Mouse (Mus musculus): ENCODE measurements at regions not wholly inside any gene's neighbourhood (a gene's known extent, or its start where the extent isn't known, plus 50 kb on each side); places are given as distances from the start of the nearest gene placed in this dataset.

- H3K9me3 ChIP-seq, result no peaks in the 10 kb centered on the region
- no peak overlapping the region for H3K9ac ChIP-seq
- ATAC-seq (ENCODE audit: insufficient read depth, low FRiP score, low read depth), result no peak
- no peaks in the 10 kb centered on the region for H3K36me3 ChIP-seq
- H3K27me3 ChIP-seq (replicated peaks), result no peaks in the 10 kb centered on the region
- no peak overlapping the region for H3K4me2 ChIP-seq
- H3K27ac ChIP-seq, result no peak overlapping the region
- no peak overlapping the region for H3K4me3 ChIP-seq (replicated peaks)
- WGBS, result 52% methylated on average over 3 of the region's 3 CpGs
- H3K4me1 ChIP-seq, result no peaks in the 10 kb centered on the region
Observed at GRCm38 (mm10) chr1:57218616-57219015, 158.8 kb upstream of the 1700066M21Rik start.

- Histone ChIP-seq H3K27ac (no peak overlapping the region), H3K4me2 (no peak overlapping the region), H3K4me1 (no peaks in the 10 kb centered on the region), H3K9ac (no peak overlapping the region), H3K36me3 (no peaks in the 10 kb centered on the region), H3K27me3 (replicated peaks) (no peaks in the 10 kb centered on the region), H3K9me3 (no peaks in the 10 kb centered on the region), H3K4me3 (replicated peaks) (no peak overlapping the region)
- WGBS, result 69% methylated on average over 10 of the region's 10 CpGs
- ATAC-seq (ENCODE audit: insufficient read depth, low FRiP score, low read depth), result no peak
Observed at GRCm38 (mm10) chr1:57224425-57225104, 152.9 kb upstream of the 1700066M21Rik start.

- no peaks in the 10 kb centered on the region for H3K36me3 ChIP-seq
- no peak overlapping the region for H3K4me2 ChIP-seq
- WGBS, result 82% methylated on average over 6 of the region's 6 CpGs
- H3K9me3 ChIP-seq, result no peaks in the 10 kb centered on the region
- no peaks in the 10 kb centered on the region for H3K27me3 ChIP-seq (replicated peaks)
- no peaks in the 10 kb centered on the region for H3K4me1 ChIP-seq
- no peak for ATAC-seq (ENCODE audit: insufficient read depth, low FRiP score, low read depth)
- no peak overlapping the region for H3K27ac ChIP-seq
- H3K4me3 ChIP-seq (replicated peaks), result no peak overlapping the region
- H3K9ac ChIP-seq, result no peak overlapping the region
Observed at GRCm38 (mm10) chr1:57243607-57244408, 133.6 kb upstream of the 1700066M21Rik start.

GRCm38 (mm10) chr1:57259626-57260025 lies 117.8 kb upstream of the 1700066M21Rik start:
- no peak overlapping the region for H3K27ac ChIP-seq
- ATAC-seq (ENCODE audit: insufficient read depth, low FRiP score, low read depth), result no peak
- WGBS, result 68% methylated on average over 7 of the region's 7 CpGs
- H3K4me2 ChIP-seq, result no peak overlapping the region
- no peak overlapping the region for H3K9ac ChIP-seq
- H3K4me1 ChIP-seq, result no peaks in the 10 kb centered on the region
- H3K4me3 ChIP-seq (replicated peaks), result no peak overlapping the region
- H3K27me3 ChIP-seq (replicated peaks), result no peaks in the 10 kb centered on the region
- no peaks in the 10 kb centered on the region for H3K9me3 ChIP-seq
- no peaks in the 10 kb centered on the region for H3K36me3 ChIP-seq

GRCm38 (mm10) chr1:57265012-57265760 lies 112.2 kb upstream of the 1700066M21Rik start:
- no peaks in the 10 kb centered on the region for H3K27me3 ChIP-seq (replicated peaks)
- no peaks in the 10 kb centered on the region for H3K36me3 ChIP-seq
- 27% methylated on average over 12 of the region's 12 CpGs for WGBS
- no peak overlapping the region for H3K9ac ChIP-seq
- no peak overlapping the region for H3K4me2 ChIP-seq
- H3K27ac ChIP-seq, result no peak overlapping the region
- no peaks in the 10 kb centered on the region for H3K4me1 ChIP-seq
- no peaks in the 10 kb centered on the region for H3K9me3 ChIP-seq
- no peak overlapping the region for H3K4me3 ChIP-seq (replicated peaks)
- no peak for ATAC-seq (ENCODE audit: insufficient read depth, low FRiP score, low read depth)

- H3K9ac ChIP-seq, result no peak overlapping the region
- no peaks in the 10 kb centered on the region for H3K4me1 ChIP-seq
- H3K36me3 ChIP-seq, result no peaks in the 10 kb centered on the region
- no peaks in the 10 kb centered on the region for H3K27me3 ChIP-seq (replicated peaks)
- no peak overlapping the region for H3K27ac ChIP-seq
- H3K4me3 ChIP-seq (replicated peaks), result no peak overlapping the region
- ATAC-seq (ENCODE audit: insufficient read depth, low FRiP score, low read depth), result peak; percentile 43; the same call in 1 of the 2 replicates
- 43% methylated on average over 4 of the region's 4 CpGs for WGBS
- H3K4me2 ChIP-seq, result no peak overlapping the region
- no peaks in the 10 kb centered on the region for H3K9me3 ChIP-seq
Observed at GRCm38 (mm10) chr1:57266695-57267094, 110.7 kb upstream of the 1700066M21Rik start.

GRCm38 (mm10) chr1:57267851-57268250 lies 109.6 kb upstream of the 1700066M21Rik start:
- H3K9me3 ChIP-seq, result no peaks in the 10 kb centered on the region
- H3K9ac ChIP-seq, result no peak overlapping the region
- 19% methylated on average over 2 of the region's 2 CpGs for WGBS
- H3K4me3 ChIP-seq (replicated peaks), result no peak overlapping the region
- H3K4me1 ChIP-seq, result no peaks in the 10 kb centered on the region
- no peak overlapping the region for H3K27ac ChIP-seq
- no peak overlapping the region for H3K4me2 ChIP-seq
- no peaks in the 10 kb centered on the region for H3K27me3 ChIP-seq (replicated peaks)
- H3K36me3 ChIP-seq, result no peaks in the 10 kb centered on the region
- no peak for ATAC-seq (ENCODE audit: insufficient read depth, low FRiP score, low read depth)

GRCm38 (mm10) chr1:57269679-57270354 lies 107.6 kb upstream of the 1700066M21Rik start:
- 53% methylated on average over 13 of the region's 13 CpGs for WGBS
- Histone ChIP-seq H3K27ac (no peak overlapping the region), H3K9me3 (no peaks in the 10 kb centered on the region), H3K9ac (no peak overlapping the region), H3K4me2 (no peak overlapping the region), H3K36me3 (no peaks in the 10 kb centered on the region), H3K4me1 (no peaks in the 10 kb centered on the region), H3K27me3 (replicated peaks) (no peaks in the 10 kb centered on the region), H3K4me3 (replicated peaks) (no peak overlapping the region)
- peak; percentile 53; the same call in 1 of the 2 replicates for ATAC-seq (ENCODE audit: insufficient read depth, low FRiP score, low read depth)

- H3K9me3 ChIP-seq, result no peaks in the 10 kb centered on the region
- no peaks in the 10 kb centered on the region for H3K27me3 ChIP-seq (replicated peaks)
- 45% methylated on average over 5 of the region's 5 CpGs for WGBS
- no peak overlapping the region for H3K4me3 ChIP-seq (replicated peaks)
- H3K27ac ChIP-seq, result no peak overlapping the region
- H3K36me3 ChIP-seq, result no peaks in the 10 kb centered on the region
- H3K4me1 ChIP-seq, result no peaks in the 10 kb centered on the region
- H3K4me2 ChIP-seq, result no peak overlapping the region
- ATAC-seq (ENCODE audit: insufficient read depth, low FRiP score, low read depth), result no peak
- no peak overlapping the region for H3K9ac ChIP-seq
Observed at GRCm38 (mm10) chr1:57272593-57272992, 104.8 kb upstream of the 1700066M21Rik start.

GRCm38 (mm10) chr1:57281549-57281948 lies 95.9 kb upstream of the 1700066M21Rik start:
- H3K9ac ChIP-seq, result no peak overlapping the region
- H3K9me3 ChIP-seq, result no peaks in the 10 kb centered on the region
- no peak overlapping the region for H3K27ac ChIP-seq
- H3K4me1 ChIP-seq, result no peaks in the 10 kb centered on the region
- no peak overlapping the region for H3K4me3 ChIP-seq (replicated peaks)
- H3K27me3 ChIP-seq (replicated peaks), result no peaks in the 10 kb centered on the region
- H3K36me3 ChIP-seq, result no peaks in the 10 kb centered on the region
- WGBS, result 89% methylated on average over 3 of the region's 3 CpGs
- no peak overlapping the region for H3K4me2 ChIP-seq
- ATAC-seq (ENCODE audit: insufficient read depth, low FRiP score, low read depth), result no peak

GRCm38 (mm10) chr1:57296186-57296585 lies 81.2 kb upstream of the 1700066M21Rik start:
- Histone ChIP-seq H3K4me1 (no peaks in the 10 kb centered on the region), H3K9ac (no peak overlapping the region), H3K27me3 (replicated peaks) (no peaks in the 10 kb centered on the region), H3K9me3 (no peaks in the 10 kb centered on the region), H3K36me3 (no peaks in the 10 kb centered on the region), H3K27ac (no peak overlapping the region), H3K4me2 (no peak overlapping the region), H3K4me3 (replicated peaks) (no peak overlapping the region)
- ATAC-seq (ENCODE audit: insufficient read depth, low FRiP score, low read depth), result no peak
- 80% methylated on average over 1 of the region's 1 CpGs for WGBS

Measured in stomach, embryonic 15.5 days (tissue).